In genomic region chr15:67799871-67800270, GRCm38 (mm10) we compare ENCODE assay signal across 22 mouse cellular contexts.
DNase-seq lines count a peak whose midpoint lies in the region; ATAC-seq and TF ChIP-seq lines count a peak whose summit lies in the region.
"Had no signal": no experiment of that assay in that cellular context is flagged by ENCODE, and none has a peak within 500 bp of the region (broad histone marks: within the 10 kb centered on the region; RNA-seq: fewer than 3 reads in every experiment).

No protein-coding gene starts in this region.

- no peak overlapping the region for H3K9ac ChIP-seq in kidney, embryonic 14.5 days (ENCODE audit: low read depth, low read length)
- H3K9ac ChIP-seq in kidney, embryonic 15.5 days = no peak overlapping the region
- no peak overlapping the region for H3K9ac ChIP-seq in kidney, embryonic 16.5 days (replicated peaks; ENCODE audit: low read length)

- no peak overlapping the region for H3K4me3 ChIP-seq in kidney, embryonic 14.5 days (ENCODE audit: low read length)
- H3K4me3 ChIP-seq in kidney, embryonic 15.5 days (replicated peaks) = no peak overlapping the region
- no peak overlapping the region for H3K4me3 ChIP-seq in kidney, adult 2 months (ENCODE audit: insufficient read depth, low read depth, low read length)
- no peak overlapping the region for H3K4me3 ChIP-seq in kidney, embryonic 16.5 days (ENCODE audit: low read length)
- no peak overlapping the region for H3K4me3 ChIP-seq in limb, embryonic 10.5 days

- no peaks in the 10 kb centered on the region for H3K36me3 ChIP-seq in kidney, embryonic 14.5 days (ENCODE audit: control insufficient read depth, insufficient read depth, low read length)
- H3K36me3 ChIP-seq in kidney, embryonic 15.5 days = no peaks in the 10 kb centered on the region
- H3K36me3 ChIP-seq in kidney, adult 2 months (ENCODE audit: control insufficient read depth, insufficient read depth, low read length) = no peaks in the 10 kb centered on the region
- no peaks in the 10 kb centered on the region for H3K36me3 ChIP-seq in kidney, embryonic 16.5 days (ENCODE audit: insufficient read depth, low read length)
- H3K36me3 ChIP-seq in limb, embryonic 10.5 days = no peaks in the 10 kb centered on the region
- H3K36me3 ChIP-seq: G1E had no signal

- H3K4me2 ChIP-seq in kidney, embryonic 14.5 days (replicated peaks; ENCODE audit: low read depth, low read length) = no peak overlapping the region
- no peak overlapping the region for H3K4me2 ChIP-seq in kidney, embryonic 15.5 days
- no peak overlapping the region for H3K4me2 ChIP-seq in kidney, embryonic 16.5 days (replicated peaks; ENCODE audit: low read depth, low read length)

- no peak for DNase-seq in kidney, postnatal 14 days
- no peak for DNase-seq in kidney, adult 2 months
- no peak for DNase-seq in kidney, adult 11 months
- no peak for DNase-seq in limb, embryonic 10.5 days (ENCODE audit: low spot score)
- DNase-seq in layer of hippocampus, adult 9-10 months (ENCODE audit: low spot score) = no peak
- DNase-seq: adrenal gland, adult 2 months; adrenal gland, adult 8-10 months; adrenal gland, postnatal 10 days; adrenal gland, postnatal 14 days; adrenal gland, postnatal 25 days; adrenal gland, postnatal 36 days; B cell, adult 2 months; cerebellum, adult 11 months; cerebellum, adult 11-12 months had no signal

- WGBS in kidney, embryonic 14.5 days = 58% methylated on average over 1 of the region's 1 CpGs
- 53% methylated on average over 1 of the region's 1 CpGs for WGBS in kidney, embryonic 15.5 days
- WGBS in kidney, adult 2 months = 38% methylated on average over 1 of the region's 1 CpGs
- 53% methylated on average over 1 of the region's 1 CpGs for WGBS in kidney, embryonic 16.5 days
- 84% methylated on average over 1 of the region's 1 CpGs for WGBS in limb, embryonic 10.5 days

- no peak for TF ChIP-seq CTCF in kidney, adult 2 months (conservative IDR thresholded peaks at IDR 0.05; ENCODE audit: insufficient read depth, insufficient read length, low read depth, low read length)

- no peak overlapping the region for H3K27ac ChIP-seq in kidney, embryonic 14.5 days (ENCODE audit: low read depth, low read length)
- H3K27ac ChIP-seq in kidney, embryonic 15.5 days = peak overlapping the region; percentile 62; the same call in 1 of the 2 replicates
- no peak overlapping the region for H3K27ac ChIP-seq in kidney, adult 2 months (ENCODE audit: insufficient read depth, low read depth, low read length)
- H3K27ac ChIP-seq in kidney, embryonic 16.5 days (ENCODE audit: low read length) = 0 out of 2 replicates have a peak overlapping the region, but pooled peaks have one; percentile 16
- peak overlapping the region; percentile 4; the same call in 1 of the 2 replicates for H3K27ac ChIP-seq in limb, embryonic 10.5 days

- H3K27me3 ChIP-seq in kidney, embryonic 14.5 days (ENCODE audit: control insufficient read depth, insufficient read depth, low read length) = no peaks in the 10 kb centered on the region
- no peaks in the 10 kb centered on the region for H3K27me3 ChIP-seq in kidney, embryonic 15.5 days
- H3K27me3 ChIP-seq in kidney, adult 2 months (replicated peaks; ENCODE audit: control insufficient read depth, insufficient read depth, low read length) = no peaks in the 10 kb centered on the region
- H3K27me3 ChIP-seq in kidney, embryonic 16.5 days (ENCODE audit: insufficient read depth, low read length) = no peaks in the 10 kb centered on the region
- H3K27me3 ChIP-seq in limb, embryonic 10.5 days (ENCODE audit: low read depth, poor library complexity, severe bottlenecking) = no peaks in the 10 kb centered on the region
- H3K27me3 ChIP-seq: CH12.LX had no signal

- no peaks in the 10 kb centered on the region for H3K4me1 ChIP-seq in kidney, embryonic 14.5 days (ENCODE audit: control insufficient read depth, insufficient read depth, low read length)
- H3K4me1 ChIP-seq in kidney, embryonic 15.5 days = 0 out of 2 replicates have a peak, but pooled peaks cover 4% of the 10 kb centered on the region
- H3K4me1 ChIP-seq in kidney, adult 2 months (ENCODE audit: control insufficient read depth, insufficient read depth, low read length) = no peaks in the 10 kb centered on the region
- peaks cover 3% of the 10 kb centered on the region; the same call in 1 of the 2 replicates for H3K4me1 ChIP-seq in kidney, embryonic 16.5 days (ENCODE audit: insufficient read depth, low read length)
- H3K4me1 ChIP-seq in limb, embryonic 10.5 days = no peaks in the 10 kb centered on the region

- ATAC-seq in kidney, embryonic 14.5 days (ENCODE audit: low FRiP score, low TSS enrichment) = peak; percentile 43; the same call in 1 of the 2 replicates
- peak; percentile 83 for ATAC-seq in kidney, embryonic 15.5 days (replicated peaks; ENCODE audit: low FRiP score)
- peak; percentile 63; the same call in 1 of the 2 replicates for ATAC-seq in kidney, embryonic 16.5 days (ENCODE audit: low FRiP score, low TSS enrichment)
- ATAC-seq: activated CD4-positive, CD25-positive, alpha-beta regulatory T cell, adult 4 months; CD4-positive, CD25-positive, alpha-beta regulatory T cell, adult 4 months; Patski had no signal

- no peaks in the 10 kb centered on the region for H3K9me3 ChIP-seq in kidney, embryonic 14.5 days (ENCODE audit: control insufficient read depth, low read length)
- H3K9me3 ChIP-seq in kidney, embryonic 15.5 days (replicated peaks) = no peaks in the 10 kb centered on the region
- no peaks in the 10 kb centered on the region for H3K9me3 ChIP-seq in kidney, embryonic 16.5 days (ENCODE audit: low read length)
- H3K9me3 ChIP-seq in limb, embryonic 10.5 days (replicated peaks) = no peaks in the 10 kb centered on the region
- H3K9me3 ChIP-seq: G1E had no signal

- no peak for TF ChIP-seq POLR2A in kidney, adult 2 months (IDR thresholded peaks at IDR 0.05; ENCODE audit: low read depth, low read length)

Comparison
In these comparisons a context has a peak if more than half of its experiments do, and no peak if none do; other contexts are left out.
1. H3K27ac ChIP-seq: peak in kidney, embryonic 15.5 days (single experiment), kidney, embryonic 16.5 days (single experiment) and limb, embryonic 10.5 days (single experiment); none in kidney, embryonic 14.5 days (single experiment) and kidney, adult 2 months (single experiment).
2. Peak in every context shown above with its lines, with median percentiles within 50 percentile points of each other: ATAC-seq.